Mouse (Mus musculus): ENCODE measurements around the gene Ide. TPM values are rescaled to one million over a fixed set of nuclear protein-coding genes. Genes with fewer than 3 reads are reported as not detected.

The Ide gene
- polyA plus RNA-seq, 1 experiment from 2014 or later: 41.9 TPM

GRCm38 (mm10) chr19:37346258-37346657 is 8.6 kb upstream of the Ide start:
- Histone ChIP-seq H3K4me1 (ENCODE audit: control insufficient read depth, insufficient read depth, low read length) (no peaks in the 10 kb centered on the region; the same call in 1 of the 2 replicates), H3K9ac (ENCODE audit: low read depth, low read length) (no peak overlapping the region), H3K4me2 (ENCODE audit: low read length) (no peak overlapping the region), H3K36me3 (ENCODE audit: control insufficient read depth, insufficient read depth, low read length) (no peaks in the 10 kb centered on the region), H3K9me3 (replicated peaks; ENCODE audit: control insufficient read depth, low read length, poor library complexity, severe bottlenecking) (no peaks in the 10 kb centered on the region), H3K27ac (ENCODE audit: low read length) (no peak overlapping the region), H3K27me3 (ENCODE audit: control insufficient read depth, insufficient read depth, low read depth, low read length) (no peaks in the 10 kb centered on the region), H3K4me3 (ENCODE audit: low read depth, low read length) (no peak overlapping the region)
- ATAC-seq: no peak
- WGBS: 83% methylated on average over 3 of the region's 3 CpGs

GRCm38 (mm10) chr19:37343899-37344298 is 6.2 kb upstream of the Ide start:
- 87% methylated on average over 5 of the region's 5 CpGs for WGBS
- H3K36me3 ChIP-seq (ENCODE audit: control insufficient read depth, insufficient read depth, low read length): no peaks in the 10 kb centered on the region
- no peaks in the 10 kb centered on the region for H3K9me3 ChIP-seq (replicated peaks; ENCODE audit: control insufficient read depth, low read length, poor library complexity, severe bottlenecking)
- no peaks in the 10 kb centered on the region; the same call in 1 of the 2 replicates for H3K4me1 ChIP-seq (ENCODE audit: control insufficient read depth, insufficient read depth, low read length)
- H3K4me2 ChIP-seq (ENCODE audit: low read length): no peak overlapping the region
- no peak overlapping the region for H3K9ac ChIP-seq (ENCODE audit: low read depth, low read length)
- H3K27ac ChIP-seq (ENCODE audit: low read length): no peak overlapping the region
- ATAC-seq: no peak
- H3K27me3 ChIP-seq (ENCODE audit: control insufficient read depth, insufficient read depth, low read depth, low read length): no peaks in the 10 kb centered on the region
- no peak overlapping the region for H3K4me3 ChIP-seq (ENCODE audit: low read depth, low read length)

GRCm38 (mm10) chr19:37340931-37341330 is 3.3 kb upstream of the Ide start:
- no peak overlapping the region for H3K4me2 ChIP-seq (ENCODE audit: low read length)
- 89% methylated on average over 5 of the region's 5 CpGs for whole genome bisulfite sequencing
- no peaks in the 10 kb centered on the region for H3K27me3 ChIP-seq (ENCODE audit: control insufficient read depth, insufficient read depth, low read depth, low read length)
- H3K4me3 ChIP-seq (ENCODE audit: low read depth, low read length): no peak overlapping the region
- H3K9me3 ChIP-seq (replicated peaks; ENCODE audit: control insufficient read depth, low read length, poor library complexity, severe bottlenecking): no peaks in the 10 kb centered on the region
- H3K36me3 ChIP-seq (ENCODE audit: control insufficient read depth, insufficient read depth, low read length): no peaks in the 10 kb centered on the region
- no peak overlapping the region for H3K27ac ChIP-seq (ENCODE audit: low read length)
- ATAC-seq: no peak
- H3K9ac ChIP-seq (ENCODE audit: low read depth, low read length): no peak overlapping the region
- H3K4me1 ChIP-seq (ENCODE audit: control insufficient read depth, insufficient read depth, low read length): no peaks in the 10 kb centered on the region

- Histone ChIP-seq H3K9ac (ENCODE audit: low read depth, low read length) (no peak overlapping the region), H3K27ac (ENCODE audit: low read length) (no peak overlapping the region), H3K4me3 (ENCODE audit: low read depth, low read length) (no peak overlapping the region), H3K4me2 (ENCODE audit: low read length) (no peak overlapping the region), H3K4me1 (ENCODE audit: control insufficient read depth, insufficient read depth, low read length) (no peaks in the 10 kb centered on the region), H3K36me3 (ENCODE audit: control insufficient read depth, insufficient read depth, low read length) (no peaks in the 10 kb centered on the region), H3K27me3 (ENCODE audit: control insufficient read depth, insufficient read depth, low read depth, low read length) (no peaks in the 10 kb centered on the region), H3K9me3 (replicated peaks; ENCODE audit: control insufficient read depth, low read length, poor library complexity, severe bottlenecking) (no peaks in the 10 kb centered on the region)
- 87% methylated on average over 5 of the region's 5 CpGs for WGBS
- ATAC-seq: no peak
Measured at GRCm38 (mm10) chr19:37340495-37340894, 2.8 kb upstream of the Ide start.

GRCm38 (mm10) chr19:37335392-37335791 is 2.3 kb downstream of the Ide start:
- H3K4me2 ChIP-seq (ENCODE audit: low read length): no peak overlapping the region
- H3K4me3 ChIP-seq (ENCODE audit: low read depth, low read length): no peak overlapping the region
- 89% methylated on average over 1 of the region's 1 CpGs for WGBS
- H3K9ac ChIP-seq (ENCODE audit: low read depth, low read length): no peak overlapping the region
- no peaks in the 10 kb centered on the region for H3K9me3 ChIP-seq (replicated peaks; ENCODE audit: control insufficient read depth, low read length, poor library complexity, severe bottlenecking)
- H3K4me1 ChIP-seq (ENCODE audit: control insufficient read depth, insufficient read depth, low read length): no peaks in the 10 kb centered on the region
- no peak overlapping the region for H3K27ac ChIP-seq (ENCODE audit: low read length)
- no peaks in the 10 kb centered on the region for H3K36me3 ChIP-seq (ENCODE audit: control insufficient read depth, insufficient read depth, low read length)
- no peaks in the 10 kb centered on the region for H3K27me3 ChIP-seq (ENCODE audit: control insufficient read depth, insufficient read depth, low read depth, low read length)
- no peak for ATAC-seq

GRCm38 (mm10) chr19:37333357-37333756 is 4.3 kb downstream of the Ide start:
- no peak for ATAC-seq
- Histone ChIP-seq H3K4me1 (ENCODE audit: control insufficient read depth, insufficient read depth, low read length) (no peaks in the 10 kb centered on the region), H3K9me3 (replicated peaks; ENCODE audit: control insufficient read depth, low read length, poor library complexity, severe bottlenecking) (no peaks in the 10 kb centered on the region), H3K36me3 (ENCODE audit: control insufficient read depth, insufficient read depth, low read length) (peaks cover 4% of the 10 kb centered on the region), H3K4me3 (ENCODE audit: low read depth, low read length) (no peak overlapping the region), H3K9ac (ENCODE audit: low read depth, low read length) (no peak overlapping the region), H3K4me2 (ENCODE audit: low read length) (no peak overlapping the region), H3K27me3 (ENCODE audit: control insufficient read depth, insufficient read depth, low read depth, low read length) (no peaks in the 10 kb centered on the region), H3K27ac (ENCODE audit: low read length) (no peak overlapping the region)
- 97% methylated on average over 5 of the region's 5 CpGs for WGBS

GRCm38 (mm10) chr19:37332726-37333125 is 4.9 kb downstream of the Ide start:
- no peak overlapping the region for H3K9ac ChIP-seq (ENCODE audit: low read depth, low read length)
- H3K4me3 ChIP-seq (ENCODE audit: low read depth, low read length): no peak overlapping the region
- H3K4me2 ChIP-seq (ENCODE audit: low read length): no peak overlapping the region
- H3K4me1 ChIP-seq (ENCODE audit: control insufficient read depth, insufficient read depth, low read length): no peaks in the 10 kb centered on the region
- H3K36me3 ChIP-seq (ENCODE audit: control insufficient read depth, insufficient read depth, low read length): peaks cover 5% of the 10 kb centered on the region
- ATAC-seq: no peak
- no peak overlapping the region for H3K27ac ChIP-seq (ENCODE audit: low read length)
- no peaks in the 10 kb centered on the region for H3K27me3 ChIP-seq (ENCODE audit: control insufficient read depth, insufficient read depth, low read depth, low read length)
- 97% methylated on average over 4 of the region's 4 CpGs for WGBS
- no peaks in the 10 kb centered on the region for H3K9me3 ChIP-seq (replicated peaks; ENCODE audit: control insufficient read depth, low read length, poor library complexity, severe bottlenecking)

- Histone ChIP-seq H3K27me3 (ENCODE audit: control insufficient read depth, insufficient read depth, low read depth, low read length) (no peaks in the 10 kb centered on the region), H3K4me2 (ENCODE audit: low read length) (no peak overlapping the region), H3K4me3 (ENCODE audit: low read depth, low read length) (no peak overlapping the region), H3K4me1 (ENCODE audit: control insufficient read depth, insufficient read depth, low read length) (no peaks in the 10 kb centered on the region), H3K27ac (ENCODE audit: low read length) (no peak overlapping the region), H3K9me3 (replicated peaks; ENCODE audit: control insufficient read depth, low read length, poor library complexity, severe bottlenecking) (no peaks in the 10 kb centered on the region), H3K9ac (ENCODE audit: low read depth, low read length) (no peak overlapping the region), H3K36me3 (ENCODE audit: control insufficient read depth, insufficient read depth, low read length) (peaks cover 15% of the 10 kb centered on the region)
- no peak for ATAC-seq
- 79% methylated on average over 5 of the region's 5 CpGs for WGBS
Measured at GRCm38 (mm10) chr19:37327216-37327615, 10.4 kb downstream of the Ide start.

- H3K9ac ChIP-seq (ENCODE audit: low read depth, low read length): no peak overlapping the region
- 89% methylated on average over 3 of the region's 3 CpGs for WGBS
- ATAC-seq: no peak
- no peaks in the 10 kb centered on the region for H3K4me1 ChIP-seq (ENCODE audit: control insufficient read depth, insufficient read depth, low read length)
- no peak overlapping the region for H3K27ac ChIP-seq (ENCODE audit: low read length)
- no peaks in the 10 kb centered on the region for H3K9me3 ChIP-seq (replicated peaks; ENCODE audit: control insufficient read depth, low read length, poor library complexity, severe bottlenecking)
- no peak overlapping the region for H3K4me3 ChIP-seq (ENCODE audit: low read depth, low read length)
- peaks cover 13% of the 10 kb centered on the region for H3K36me3 ChIP-seq (ENCODE audit: control insufficient read depth, insufficient read depth, low read length)
- no peak overlapping the region for H3K4me2 ChIP-seq (ENCODE audit: low read length)
- H3K27me3 ChIP-seq (ENCODE audit: control insufficient read depth, insufficient read depth, low read depth, low read length): no peaks in the 10 kb centered on the region
Measured at GRCm38 (mm10) chr19:37323566-37323965, 14.1 kb downstream of the Ide start.
